Mouse (Mus musculus): Measurements from ENCODE around the gene Scaf8. TPM values are rescaled to one million over a fixed set of nuclear protein-coding genes. Genes with fewer than 3 reads are reported as not detected.
"Not testable (repeated sequence)": the region's sequence is repeated elsewhere in the genome, so short reads cannot be mapped to it uniquely, and the experiment has no call there.

Gene Scaf8
- total and polyA plus RNA-seq, 3 experiments: 23.9 to 47.3 (median 30.7) TPM

GRCm38 (mm10) chr17:3114358-3114719 is 433 bp upstream of the Scaf8 start:
- peak; percentile 69 for DNase-seq (ENCODE audit: extremely low read depth)
- Histone ChIP-seq H3K27me3 (replicated peaks) (no peaks in the 10 kb centered on the region), H3K9me3 (replicated peaks; ENCODE audit: low read length) (no peaks in the 10 kb centered on the region), H3K4me1 (ENCODE audit: control insufficient read depth in 1 of 2, insufficient read depth in 2 of 2) (peaks cover 9 to 24% of the 10 kb centered on the region in 2 experiments; a peak in 3 of 4 replicates), H3K9ac (ENCODE audit: insufficient read depth, low read depth) (peak overlapping the region; percentile 87), H3K36me3 (replicated peaks in 1 of 2; ENCODE audit: control insufficient read depth in 1 of 2, insufficient read depth in 1 of 2, low read length in 1 of 2) (peaks cover 0 to 18% of the 10 kb centered on the region in 2 experiments), H3K79me2 (replicated peaks; ENCODE audit: control insufficient read depth, extremely low read depth, insufficient read depth, poor library complexity, severe bottlenecking) (peaks cover 46% of the 10 kb centered on the region), H3K4me3 (replicated peaks in 1 of 3; ENCODE audit: low read depth in 2 of 3, low read length in 2 of 3, poor library complexity in 1 of 3) (peak overlapping the region; percentile 91 to 95 (median 92)), H3K4me2 (ENCODE audit: insufficient read depth, low read depth, poor library complexity, severe bottlenecking) (0 out of 2 replicates have a peak overlapping the region, but pooled peaks have one; percentile 98), H3K27ac (ENCODE audit: insufficient read depth, low read depth) (peak overlapping the region; percentile 96)
- TF ChIP-seq NRF1 (IDR thresholded peaks at IDR 0.05; ENCODE audit: low read depth, low read length) (no peak), CHD1 (IDR thresholded peaks at IDR 0.05; ENCODE audit: low read depth, low read length) (no peak), ELF1 (IDR thresholded peaks at IDR 0.05; ENCODE audit: low read depth, low read length) (peak; percentile 85), JUN (IDR thresholded peaks at IDR 0.05; ENCODE audit: insufficient read depth, low read depth, low read length) (no peak), MYC (IDR thresholded peaks at IDR 0.05; ENCODE audit: low read depth, low read length) (no peak), NELFE (IDR thresholded peaks at IDR 0.05; ENCODE audit: low read depth, low read length) (no peak), JUND (conservative IDR thresholded peaks at IDR 0.05; ENCODE audit: low read depth, low read length) (no peak), CTCF (conservative IDR thresholded peaks at IDR 0.05 in 1 of 2, IDR thresholded peaks at IDR 0.05 in 1 of 2; ENCODE audit: low read depth in 2 of 2, low read length in 2 of 2) (no peak; a peak in 1 of 4 replicates), GABPA (IDR thresholded peaks at IDR 0.05; ENCODE audit: insufficient replicate concordance, low read depth, low read length) (no peak), BHLHE40 (IDR thresholded peaks at IDR 0.05; ENCODE audit: low read depth, low read length) (peak; percentile 87)
- in situ Hi-C loops (cut with MboI; ENCODE audit: low pct_ligation_motif_present, low pct_unique_long_range_greater_than_20kb, low sequenced_read_pairs): no loop called here
- dilution Hi-C loops (cut with MboI; ENCODE audit: extremely low pct_ligation_motif_present, extremely low pct_unique_long_range_greater_than_20kb, low sequenced_read_pairs): no loop called here

DNA sequence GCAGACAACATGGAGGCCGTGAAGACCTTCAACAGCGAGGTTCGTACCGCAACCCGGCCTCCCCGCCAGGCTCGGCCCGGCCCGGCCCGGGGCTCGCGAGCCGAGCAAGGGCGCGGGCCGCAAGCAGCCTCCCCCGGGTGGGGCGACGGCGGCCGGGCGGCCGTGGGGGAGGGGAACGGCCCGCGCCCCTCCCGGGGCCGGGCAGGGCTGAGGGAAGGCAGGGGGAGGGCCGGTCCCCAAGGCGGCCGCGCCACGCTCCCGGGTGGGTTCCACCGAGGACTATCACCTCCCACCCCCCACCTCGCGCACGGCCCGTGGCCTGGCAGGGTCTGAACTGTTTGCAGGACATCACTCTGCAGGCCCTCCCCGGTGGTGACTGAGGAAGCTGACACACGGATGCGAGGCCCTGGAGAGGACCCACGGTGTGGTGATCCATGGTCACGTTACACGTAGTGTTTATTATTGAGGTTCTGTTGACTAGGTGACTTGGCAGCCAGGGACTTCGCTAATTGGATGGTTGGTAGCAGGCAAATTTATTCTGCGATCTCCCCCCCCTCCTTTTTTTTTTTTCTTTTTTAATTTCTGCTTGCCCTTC is 705 bp downstream of the Scaf8 start:
- H3K27me3 ChIP-seq (replicated peaks): no peaks in the 10 kb centered on the region
- no peaks in the 10 kb centered on the region for H3K9me3 ChIP-seq (replicated peaks; ENCODE audit: low read length)
- peak overlapping the region; percentile 96 for H3K27ac ChIP-seq (ENCODE audit: insufficient read depth, low read depth)
- peaks cover 0 to 20% of the 10 kb centered on the region in 2 experiments for H3K36me3 ChIP-seq (replicated peaks in 1 of 2; ENCODE audit: control insufficient read depth in 1 of 2, insufficient read depth in 1 of 2, low read length in 1 of 2)
- DNase-seq (ENCODE audit: extremely low read depth): peak; percentile 66
- H3K4me2 ChIP-seq (ENCODE audit: insufficient read depth, low read depth, poor library complexity, severe bottlenecking): peak overlapping the region; percentile 81
- peak overlapping the region; percentile 85 for H3K9ac ChIP-seq (ENCODE audit: insufficient read depth, low read depth)
- peak overlapping the region; percentile 85 to 95 (median 92) for H3K4me3 ChIP-seq (replicated peaks in 1 of 3; ENCODE audit: low read depth in 2 of 3, low read length in 2 of 3, poor library complexity in 1 of 3)
- H3K79me2 ChIP-seq (replicated peaks; ENCODE audit: control insufficient read depth, extremely low read depth, insufficient read depth, poor library complexity, severe bottlenecking): peaks cover 55% of the 10 kb centered on the region
- H3K4me1 ChIP-seq (ENCODE audit: control insufficient read depth in 1 of 2, insufficient read depth in 2 of 2): peaks cover 9 to 35% of the 10 kb centered on the region in 2 experiments; a peak in 3 of 4 replicates
- in situ Hi-C loops (cut with MboI; ENCODE audit: low pct_ligation_motif_present, low pct_unique_long_range_greater_than_20kb, low sequenced_read_pairs): no loop called here
- dilution Hi-C loops (cut with MboI; ENCODE audit: extremely low pct_ligation_motif_present, extremely low pct_unique_long_range_greater_than_20kb, low sequenced_read_pairs): no loop called here
- peak; percentile 80 for TF ChIP-seq SIN3A (IDR thresholded peaks at IDR 0.05; ENCODE audit: low read length)
- TF ChIP-seq HCFC1 (IDR thresholded peaks at IDR 0.05; ENCODE audit: low read depth, low read length): 0 out of 2 replicates have a peak, but pooled peaks have one; percentile 16
- TF ChIP-seq ZNF384 (IDR thresholded peaks at IDR 0.05; ENCODE audit: low read depth, low read length): peak; percentile 69; the same call in 1 of the 2 replicates
- peak; percentile 34; the same call in 1 of the 2 replicates for TF ChIP-seq MEF2A (IDR thresholded peaks at IDR 0.05; ENCODE audit: borderline replicate concordance, low read depth, low read length)
- 0 out of 2 replicates have a peak, but pooled peaks have one; percentile 16 for TF ChIP-seq UBTF (IDR thresholded peaks at IDR 0.05; ENCODE audit: low read depth, low read length)
- no peak for TF ChIP-seq ZKSCAN1 (IDR thresholded peaks at IDR 0.05; ENCODE audit: borderline replicate concordance, low read depth, low read length)
- TF ChIP-seq MXI1 (IDR thresholded peaks at IDR 0.05; ENCODE audit: low read depth, low read length): peak; percentile 61; the same call in 1 of the 2 replicates
- 0 out of 2 replicates have a peak, but pooled peaks have one; percentile 6 for TF ChIP-seq CHD1 (IDR thresholded peaks at IDR 0.05; ENCODE audit: low read depth, low read length)
- TF ChIP-seq BHLHE40 (IDR thresholded peaks at IDR 0.05; ENCODE audit: low read depth, low read length): peak; percentile 57; the same call in 1 of the 2 replicates
- no peak for TF ChIP-seq POLR2AphosphoS2 (IDR thresholded peaks at IDR 0.05; ENCODE audit: low read depth, low read length)
- TF ChIP-seq GABPA (IDR thresholded peaks at IDR 0.05; ENCODE audit: insufficient replicate concordance, low read depth, low read length): no peak

- H3K4me2 ChIP-seq (ENCODE audit: insufficient read depth, low read depth, poor library complexity, severe bottlenecking); H3K4me3 ChIP-seq (replicated peaks in 1 of 3; ENCODE audit: low read depth in 2 of 3, low read length in 2 of 3, poor library complexity in 1 of 3); H3K27ac ChIP-seq (ENCODE audit: insufficient read depth, low read depth); dilution Hi-C loops (cut with MboI; ENCODE audit: extremely low pct_ligation_motif_present, extremely low pct_unique_long_range_greater_than_20kb, low sequenced_read_pairs); H3K9ac ChIP-seq (ENCODE audit: insufficient read depth, low read depth); DNase-seq (ENCODE audit: extremely low read depth); H3K27me3 ChIP-seq (replicated peaks); H3K9me3 ChIP-seq (replicated peaks; ENCODE audit: low read length); in situ Hi-C loops (cut with MboI; ENCODE audit: low pct_ligation_motif_present, low pct_unique_long_range_greater_than_20kb, low sequenced_read_pairs): not testable (repeated sequence)
- H3K79me2 ChIP-seq (replicated peaks; ENCODE audit: control insufficient read depth, extremely low read depth, insufficient read depth, poor library complexity, severe bottlenecking): peaks cover 83% of the 10 kb centered on the region
- H3K4me1 ChIP-seq (ENCODE audit: control insufficient read depth in 1 of 2, insufficient read depth in 2 of 2): peaks cover 11 to 54% of the 10 kb centered on the region in 2 experiments; a peak in 3 of 4 replicates
- H3K36me3 ChIP-seq (replicated peaks in 1 of 2; ENCODE audit: control insufficient read depth in 1 of 2, insufficient read depth in 1 of 2, low read length in 1 of 2): peaks cover 0 to 33% of the 10 kb centered on the region in 2 experiments
These were observed 6.2 kb downstream of the Scaf8 start for GRCm38 (mm10) chr17:3120949-3121348.
